Mouse (Mus musculus) embryonic fibroblast, embryonic 13.5 days (primary cell): ENCODE measurements around the gene Fancm. TPM values are rescaled to one million over a fixed set of nuclear protein-coding genes. Genes with fewer than 3 reads are reported as not detected.
A peak's percentile ranks its signal among the peaks of the same experiment; 100 is the strongest.

Experiments
- H3K27ac ChIP-seq: 2 replicates; pipeline ENCODE4 v1.5.1; 2012; ENCODE audit warnings: low read length, control low read depth, inconsistent platforms; ENCODE audit not compliant: insufficient read depth
- H3K4me1 ChIP-seq: 2 replicates; pipeline ENCODE4 v1.6.1; 2011; ENCODE audit warnings: low read length; ENCODE audit not compliant: control insufficient read depth, insufficient read depth
- H3K4me3 ChIP-seq: 2 replicates; pipeline ENCODE4 v1.5.1; 2011; ENCODE audit warnings: mild to moderate bottlenecking, control low read depth, low read length; ENCODE audit not compliant: insufficient read depth
- CTCF ChIP-seq: IDR thresholded peaks from 2 replicates; pipeline ENCODE4 v1.5.1; 2011; ENCODE audit warnings: mild to moderate bottlenecking, control low read depth, low read length, moderate library complexity, borderline replicate concordance; ENCODE audit not compliant: insufficient read depth
- POLR2A ChIP-seq: IDR thresholded peaks from 2 replicates; pipeline ENCODE4 v1.6.1; 2011; ENCODE audit warnings: low read depth, mild to moderate bottlenecking, control low read depth, low read length, moderate library complexity
- polyA plus RNA-seq: library from polyadenylated mRNA; stranded (reverse); fragments of >200 nt; gene quantifications from 2 replicates; pipeline ENCODE4 v1.2.4, GENCODE M21; 2011; ENCODE audit warnings: low read depth; ENCODE audit not compliant: missing spikeins, insufficient read length

Fancm gene
- polyA plus RNA-seq, 1 experiment = 12.7 TPM

- H3K27ac ChIP-seq = no peak overlapping the region
- H3K4me1 ChIP-seq = no peaks in the 10 kb centered on the region; the same call in 1 of the 2 replicates
- no peak overlapping the region for H3K4me3 ChIP-seq
- TF ChIP-seq POLR2A = no peak
- no peak for TF ChIP-seq CTCF
Measured at GRCm38 (mm10) chr12:65066234-65066633, 9.2 kb upstream of the Fancm start.

- no peaks in the 10 kb centered on the region; the same call in 1 of the 2 replicates for H3K4me1 ChIP-seq
- peak overlapping the region; percentile 66 for H3K27ac ChIP-seq
- no peak overlapping the region for H3K4me3 ChIP-seq
- TF ChIP-seq POLR2A (no peak), CTCF (no peak)
Measured at GRCm38 (mm10) chr12:65068409-65068808, 7.0 kb upstream of the Fancm start.

- Histone ChIP-seq H3K4me3 (peak overlapping the region; percentile 92), H3K27ac (peak overlapping the region; percentile 83), H3K4me1 (no peaks in the 10 kb centered on the region; the same call in 1 of the 2 replicates)
- TF ChIP-seq CTCF (no peak), POLR2A (no peak; the same call in 1 of the 2 replicates)
Measured at GRCm38 (mm10) chr12:65072911-65073610, 2.3 kb upstream of the Fancm start.

- Histone ChIP-seq H3K27ac (peak within 1 kb of the TSS; percentile 83), H3K4me3 (peak within 1 kb of the TSS; percentile 92), H3K4me1 (no peaks in the 10 kb centered on the region; the same call in 1 of the 2 replicates)
- peak; percentile 97 for TF ChIP-seq POLR2A
- no peak for TF ChIP-seq CTCF
Measured at GRCm38 (mm10) chr12:65073611-65074178, 1.7 kb upstream of the Fancm start, which contains the start of gene Fkbp3. TSS of gene Fkbp3 (minus strand) at chr12:65074007.

GRCm38 (mm10) chr12:65074651-65075050 is 752 bp upstream of the Fancm start:
- peak overlapping the region; percentile 30; the same call in 1 of the 2 replicates for H3K27ac ChIP-seq
- TF ChIP-seq CTCF (no peak), POLR2A (no peak)
- no peaks in the 10 kb centered on the region for H3K4me1 ChIP-seq

GRCm38 (mm10) chr12:65075733-65076310 is 419 bp downstream of the Fancm start:
- peak overlapping the region; percentile 85 for H3K4me3 ChIP-seq
- no peak overlapping the region for H3K27ac ChIP-seq
- TF ChIP-seq CTCF (no peak), POLR2A (no peak)
- H3K4me1 ChIP-seq = no peaks in the 10 kb centered on the region

More at GRCm38 (mm10) chr12:65074651-65075050, 752 bp upstream of the Fancm start:
- H3K4me3 ChIP-seq = peak overlapping the region; percentile 92; the same call in 1 of the 2 replicates

GRCm38 (mm10) chr12:65076906-65077305 is 1.5 kb downstream of the Fancm start:
- Histone ChIP-seq H3K4me3 (peak overlapping the region; percentile 85; the same call in 1 of the 2 replicates), H3K27ac (no peak overlapping the region), H3K4me1 (no peaks in the 10 kb centered on the region)
- TF ChIP-seq CTCF = no peak
- no peak for TF ChIP-seq POLR2A

- Histone ChIP-seq H3K4me3 (no peak overlapping the region), H3K4me1 (no peaks in the 10 kb centered on the region), H3K27ac (no peak overlapping the region)
- TF ChIP-seq CTCF (no peak), POLR2A (no peak)
Measured at GRCm38 (mm10) chr12:65108746-65109145, 33.3 kb downstream of the Fancm start.

GRCm38 (mm10) chr12:65111503-65111902 is 36.1 kb downstream of the Fancm start:
- Histone ChIP-seq H3K27ac (no peak overlapping the region), H3K4me1 (no peaks in the 10 kb centered on the region), H3K4me3 (no peak overlapping the region)
- no peak for TF ChIP-seq CTCF
- no peak for TF ChIP-seq POLR2A
